Mouse (Mus musculus) layer of hippocampus, adult 2 months (tissue): ENCODE measurements around the gene Trmt13. TPM values are rescaled to one million over a fixed set of nuclear protein-coding genes. Genes with fewer than 3 reads are reported as not detected.
"Not testable (repeated sequence)": the region's sequence is repeated elsewhere in the genome, so short reads cannot be mapped to it uniquely, and the experiment has no call there.

Experiments used
- DNase-seq, 2 experiments: peaks; one replicate each; pipeline ENCODE4 v3.0.0; 2022; ENCODE audit warnings: low spot score in 2 of 2
- H3K27ac ChIP-seq: fragments of 200-600 bp; 2 replicates; pipeline ENCODE4 v1.8.1; 2022
- H3K4me3 ChIP-seq: fragments of 200-600 bp; 2 replicates; pipeline ENCODE4 v1.8.1; 2022; ENCODE audit warnings: mild to moderate bottlenecking
- CTCF ChIP-seq: fragments of 200-600 bp; conservative IDR thresholded peaks from 2 replicates; pipeline ENCODE4 v1.8.1; 2022; ENCODE audit warnings: antibody characterized with exemption, mild to moderate bottlenecking, moderate library complexity
- long read RNA-seq, 2 experiments: library from polyadenylated mRNA; stranded (forward); transcript quantifications; one replicate each; pipeline ENCODE4 v2.0.0; 2021; ENCODE audit warnings: borderline mapping rate in 2 of 2
- total RNA-seq, 2 experiments: library from RNA; stranded (reverse); gene quantifications; 2 replicates each; pipeline ENCODE4 v1.2.3; 2021

Gene Trmt13
- total RNA-seq, result 10 to 100 TPM; 17.9 to 24.4 TPM
- long read RNA-seq, experiment 1, partial matches to known transcripts, result 1 of 7 reads
- long read RNA-seq, experiment 1, other reads (novel, unspliced or antisense), result 5 of 7 reads
- long read RNA-seq, experiment 2, partial matches to known transcripts, result 2 of 11 reads
- long read RNA-seq, experiment 2, other reads (novel, unspliced or antisense), result 8 of 11 reads

DNA sequence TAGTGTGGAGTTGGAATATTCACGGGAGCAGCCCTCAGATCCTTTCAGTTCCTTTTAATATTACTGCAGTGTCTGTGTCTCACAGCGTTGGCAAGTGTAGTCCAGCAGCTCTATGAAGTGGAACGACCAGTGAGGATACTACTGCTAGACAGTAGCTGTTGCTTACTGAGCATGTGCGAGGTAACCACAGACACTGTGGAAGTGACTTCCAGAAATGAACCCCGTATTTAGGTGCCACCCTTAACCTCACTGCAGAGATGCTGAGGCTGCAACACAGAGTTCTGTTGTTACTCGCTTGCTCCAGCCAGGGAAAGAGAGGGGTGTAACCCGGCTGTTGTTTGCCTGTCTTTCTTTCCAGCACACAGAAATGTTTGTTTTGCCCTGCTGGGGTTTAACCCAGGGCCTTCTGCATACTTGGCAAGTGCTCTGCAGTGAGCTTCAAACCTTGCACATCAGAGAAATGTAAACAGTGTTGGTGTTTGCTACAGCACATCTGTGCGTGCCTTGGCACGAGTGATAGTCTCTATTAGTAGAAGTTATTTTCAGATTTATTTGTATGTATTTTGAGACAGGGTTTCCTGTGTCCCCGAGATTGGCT, at the start of gene Trmt13:
Gene Trmt13 (minus strand): TSS at position 293 of the 598 bp plus-strand sequence.
- TF ChIP-seq CTCF, result no peak
- no peak for DNase-seq
- peak within 1 kb of the TSS; percentile 45 for H3K4me3 ChIP-seq
- peak within 1 kb of the TSS; percentile 88 for H3K27ac ChIP-seq

DNA sequence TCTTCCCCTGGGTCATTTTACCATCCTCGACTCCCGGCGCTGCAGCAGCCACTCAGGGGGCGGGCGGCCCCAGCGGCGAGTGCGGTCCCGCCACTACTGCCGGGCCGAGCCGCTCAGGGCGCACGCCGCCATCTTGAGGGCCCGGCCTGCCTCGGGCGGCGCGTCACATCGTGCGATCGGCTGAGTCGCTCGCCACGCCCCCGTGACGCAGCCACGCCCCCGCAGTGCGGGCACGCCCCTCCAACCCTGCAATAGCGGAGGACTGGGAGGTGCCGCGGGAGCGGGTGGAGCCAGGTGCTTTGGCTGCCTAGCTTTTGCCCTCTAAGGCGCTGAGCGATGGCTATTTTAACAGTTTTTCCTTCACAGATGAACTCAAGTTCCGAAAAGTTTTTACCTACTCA, 48.1 kb upstream of the Trmt13 start, which contains the start of gene Mfsd14a:
Gene Mfsd14a (minus strand): TSS at position 215 of the 401 bp plus-strand sequence.
- 0 out of 2 replicates have a peak, but pooled peaks have one; percentile 5 for TF ChIP-seq CTCF
- DNase-seq, result peak; percentile 97 to 100
- Histone ChIP-seq H3K27ac (peak within 1 kb of the TSS; percentile 96), H3K4me3 (peak within 1 kb of the TSS; percentile 91)

DNA sequence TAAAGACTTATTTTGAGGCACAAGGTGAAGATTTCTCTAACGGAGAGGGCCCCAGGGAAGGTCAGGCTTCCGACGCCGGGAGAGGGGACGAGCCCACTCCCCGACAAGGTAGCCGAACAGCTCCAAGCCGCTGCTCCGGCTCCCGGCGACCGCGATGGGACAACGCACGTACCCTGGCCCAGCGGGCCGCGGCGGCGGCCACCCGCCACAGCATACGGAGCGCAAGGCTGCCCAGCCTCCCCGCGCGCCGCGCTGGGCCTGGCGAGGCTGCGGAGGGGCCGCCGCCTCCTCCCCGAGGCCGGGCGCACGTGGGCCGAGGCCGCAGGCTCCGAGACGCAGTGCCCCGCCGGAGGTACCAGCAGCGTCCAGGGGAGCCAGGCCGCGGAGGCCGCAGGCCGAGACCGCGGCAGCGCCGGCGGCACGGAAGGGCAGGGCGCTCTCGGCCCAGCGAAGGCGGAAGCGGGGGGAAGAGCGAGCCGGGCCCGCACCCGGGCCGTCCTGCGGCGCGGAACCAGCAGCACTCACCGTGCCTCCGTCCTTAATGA, 47.6 kb upstream of the Trmt13 start:
- Histone ChIP-seq H3K4me3 (peak overlapping the region; percentile 91), H3K27ac (peak overlapping the region; percentile 96)
- no peak for TF ChIP-seq CTCF
- DNase-seq, result no peak

DNA sequence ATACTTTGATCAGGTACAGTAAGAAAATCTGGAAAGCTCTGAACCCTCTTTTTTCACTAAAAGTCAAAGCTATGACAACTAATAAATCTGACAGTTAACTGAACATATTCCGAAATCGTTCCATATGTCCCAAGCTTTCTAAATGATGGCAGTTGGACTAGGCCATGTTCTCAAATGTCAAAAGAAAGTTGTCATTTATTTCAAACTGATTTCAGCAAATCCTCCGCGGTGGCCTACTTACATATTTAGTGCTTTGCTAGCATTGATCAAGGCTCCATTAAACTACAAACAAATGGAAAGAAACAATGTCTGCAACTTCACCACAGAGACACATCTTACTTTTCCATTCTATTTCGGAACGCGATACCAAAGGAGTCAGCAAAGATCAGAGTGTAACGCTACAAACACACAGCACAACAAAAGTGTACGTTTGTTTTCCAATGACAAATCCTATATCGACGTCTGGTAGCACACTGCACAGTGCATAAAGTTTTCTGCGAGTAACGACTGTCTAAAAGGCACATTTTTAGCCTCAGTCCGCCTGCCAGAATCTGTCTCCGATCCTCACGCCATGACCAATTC, 47.0 kb upstream of the Trmt13 start:
- TF ChIP-seq CTCF, result no peak
- peak overlapping the region; percentile 91 for H3K4me3 ChIP-seq
- DNase-seq, result no peak
- H3K27ac ChIP-seq, result peak overlapping the region; percentile 96

DNA sequence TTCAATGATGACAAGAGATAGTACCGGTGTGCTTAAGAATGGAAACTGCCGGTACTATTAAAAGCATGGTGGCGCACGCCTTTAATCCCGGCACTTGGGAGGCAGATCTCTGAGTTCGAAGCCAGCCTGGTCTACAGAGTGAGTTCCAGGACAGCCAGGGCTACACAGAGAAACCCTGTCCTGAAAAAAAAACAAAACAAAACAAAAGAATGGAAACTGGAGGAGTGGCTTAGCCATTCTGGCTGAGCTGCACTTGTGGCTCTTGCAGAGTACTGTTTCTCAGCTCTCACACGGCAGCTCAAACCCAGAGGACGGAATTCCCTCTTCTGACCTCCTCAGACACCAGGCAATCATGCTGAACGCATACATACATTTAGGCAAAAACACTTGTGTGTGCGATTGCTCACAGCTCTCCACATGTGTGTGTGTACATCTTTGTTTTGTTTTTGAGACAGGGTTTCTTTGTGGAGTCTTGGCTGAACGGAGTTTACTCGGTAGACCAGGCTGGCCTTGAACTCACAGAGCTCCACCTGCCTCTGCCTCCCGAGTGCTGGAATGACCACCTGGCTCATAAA, 45.6 kb upstream of the Trmt13 start:
- Histone ChIP-seq H3K4me3 (no peak overlapping the region), H3K27ac (no peak overlapping the region)
- no peak for TF ChIP-seq CTCF
- DNase-seq, result no peak

DNA sequence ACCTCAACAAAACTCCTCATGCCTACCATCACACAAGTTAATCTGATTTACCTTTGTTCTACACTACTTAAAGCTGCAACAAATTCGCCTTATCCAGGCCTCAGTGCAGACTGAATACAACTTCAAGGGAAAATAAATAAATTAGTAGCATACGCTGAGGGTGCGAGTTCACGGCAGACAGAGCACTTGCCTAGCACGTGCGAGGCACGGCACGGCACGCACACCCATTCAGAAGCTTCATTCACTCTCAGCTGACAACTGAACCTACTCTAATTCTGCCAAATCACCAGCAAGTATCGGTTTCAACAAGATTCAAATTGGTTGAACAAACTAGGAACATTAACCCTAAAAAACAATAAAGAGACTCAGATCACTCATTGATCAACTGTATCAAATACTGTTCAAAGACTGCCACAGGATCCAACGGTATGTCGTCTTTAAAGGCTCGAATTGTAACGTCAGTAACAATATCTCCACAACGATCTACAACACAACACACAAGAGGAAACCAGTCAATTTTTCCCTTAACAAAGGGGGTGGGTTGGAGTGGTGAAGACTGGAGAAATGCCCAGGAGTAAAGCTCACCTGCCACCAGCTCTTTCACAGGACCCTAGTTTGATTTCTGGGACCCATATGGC, 44.7 kb upstream of the Trmt13 start:
- Histone ChIP-seq H3K27ac (no peak overlapping the region), H3K4me3 (no peak overlapping the region; the same call in 1 of the 2 replicates)
- no peak for DNase-seq
- no peak for TF ChIP-seq CTCF

DNA sequence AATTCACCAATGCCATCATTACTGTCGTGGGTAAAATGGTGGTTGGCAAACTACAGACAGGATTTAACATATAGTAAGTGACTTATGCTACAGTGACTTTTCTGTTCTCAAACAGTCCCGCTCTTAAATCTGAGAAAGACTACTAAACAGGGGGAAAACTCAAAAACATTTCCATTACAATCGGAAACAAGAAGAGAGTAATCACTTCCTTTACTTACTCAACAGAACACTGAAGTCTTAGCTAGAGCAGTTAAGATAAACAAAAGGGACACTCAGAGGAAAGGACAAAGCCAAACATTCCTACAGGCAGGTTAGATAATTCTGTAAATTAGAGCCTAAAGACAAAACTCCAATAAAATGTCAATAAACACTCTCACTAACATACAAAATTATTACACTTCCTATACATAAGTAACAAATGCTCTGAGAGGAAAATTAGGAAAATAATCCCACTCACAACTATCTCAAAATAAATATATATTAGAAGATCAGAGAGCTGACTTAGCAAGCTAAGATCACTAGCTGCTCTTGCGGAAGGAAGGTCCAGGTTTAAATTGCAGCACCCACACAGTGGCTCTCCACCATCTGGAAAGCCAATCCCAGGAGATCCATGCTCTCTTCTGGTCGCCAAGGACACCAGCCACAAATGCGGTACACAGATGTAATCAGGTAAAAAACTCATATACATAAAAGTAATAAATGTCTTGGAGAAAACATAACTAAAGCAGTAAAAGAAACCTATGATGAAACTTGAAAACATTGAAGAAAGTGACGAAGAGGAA, 42.0 kb upstream of the Trmt13 start:
- no peak for DNase-seq
- no peak overlapping the region for H3K4me3 ChIP-seq
- TF ChIP-seq CTCF, result no peak

DNA sequence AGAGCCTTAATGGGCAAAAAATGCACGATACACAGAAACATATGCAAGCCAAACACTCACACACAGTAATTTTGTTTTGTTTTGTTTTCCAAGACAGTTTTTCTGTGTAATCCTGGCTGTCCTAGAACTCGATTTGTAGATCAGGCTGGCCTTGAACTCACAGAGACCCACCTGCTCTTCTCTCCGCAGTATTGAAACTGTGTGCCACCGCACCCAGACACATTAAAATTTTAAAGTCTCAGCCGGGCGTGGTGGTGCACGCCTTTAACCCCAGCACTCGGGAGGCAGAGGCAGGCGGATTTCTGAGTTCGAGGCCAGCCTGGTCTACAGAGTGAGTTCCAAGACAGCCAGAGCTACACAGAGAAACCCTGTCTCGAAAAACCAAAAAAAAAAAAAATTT, 39.7 kb upstream of the Trmt13 start:
- H3K27ac ChIP-seq, result peak overlapping the region; percentile 62; the same call in 1 of the 2 replicates
- DNase-seq, result not testable (repeated sequence)

More for the DNA sequence above, 42.0 kb upstream of the Trmt13 start:
- H3K27ac ChIP-seq, result peak overlapping the region; percentile 18; the same call in 1 of the 2 replicates

DNA sequence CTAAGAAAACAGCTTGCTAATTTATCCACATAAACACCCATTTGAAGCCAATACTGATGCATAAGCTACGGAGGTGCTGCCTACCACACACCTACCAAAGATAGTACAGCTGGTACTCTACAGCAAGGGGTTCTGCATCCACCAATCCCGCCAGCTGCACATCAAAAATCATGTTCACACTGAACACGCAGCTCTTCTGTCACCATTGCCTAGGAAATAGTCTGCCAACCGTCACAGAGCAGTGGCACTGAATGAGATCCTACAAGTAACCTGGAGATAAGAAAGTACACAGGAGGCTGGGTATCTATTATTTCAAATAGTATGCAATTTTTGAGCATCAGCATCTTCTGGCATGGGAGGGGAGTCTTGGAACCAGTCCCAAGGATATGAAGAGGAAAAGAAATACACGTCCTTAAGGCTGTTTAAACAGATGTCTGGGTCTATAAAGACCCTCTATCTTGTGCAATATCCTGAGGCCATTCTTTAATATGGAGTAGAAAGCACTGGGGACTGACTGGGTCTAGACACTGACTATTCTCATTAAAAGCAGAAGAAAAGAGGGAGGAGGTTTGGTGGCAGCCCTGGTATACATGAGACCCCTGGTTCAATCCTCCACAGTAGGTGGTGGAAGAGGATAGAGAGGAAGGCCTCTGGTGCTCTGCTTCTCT, 39.0 kb upstream of the Trmt13 start:
- TF ChIP-seq CTCF, result no peak
- no peak for DNase-seq
- Histone ChIP-seq H3K4me3 (no peak overlapping the region), H3K27ac (peak overlapping the region; percentile 62)

More for the DNA sequence above, 39.7 kb upstream of the Trmt13 start:
- H3K4me3 ChIP-seq, result not testable (repeated sequence)

DNA sequence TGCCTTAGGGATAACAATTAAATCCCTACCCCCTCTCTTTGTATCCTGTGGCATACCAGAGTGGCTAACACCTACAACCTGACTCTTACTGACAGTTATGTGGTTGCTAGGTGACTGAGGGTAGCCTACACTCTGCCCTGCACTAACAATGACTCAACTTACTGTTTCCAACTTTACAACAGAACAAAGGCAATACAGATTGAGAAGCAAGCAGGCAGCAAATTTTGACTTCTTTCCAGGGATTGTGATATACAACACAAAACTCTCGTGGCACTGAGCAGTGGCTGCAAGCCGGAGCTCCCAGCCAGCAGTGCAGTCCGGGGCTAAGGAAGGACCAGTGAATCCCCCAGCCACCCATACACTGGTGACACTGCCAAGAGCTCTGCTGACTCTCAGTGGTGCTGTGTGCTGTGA, 37.7 kb upstream of the Trmt13 start:
- Histone ChIP-seq H3K27ac (peak overlapping the region; percentile 62; the same call in 1 of the 2 replicates), H3K4me3 (no peak overlapping the region)
- DNase-seq, result no peak
- TF ChIP-seq CTCF, result no peak

DNA sequence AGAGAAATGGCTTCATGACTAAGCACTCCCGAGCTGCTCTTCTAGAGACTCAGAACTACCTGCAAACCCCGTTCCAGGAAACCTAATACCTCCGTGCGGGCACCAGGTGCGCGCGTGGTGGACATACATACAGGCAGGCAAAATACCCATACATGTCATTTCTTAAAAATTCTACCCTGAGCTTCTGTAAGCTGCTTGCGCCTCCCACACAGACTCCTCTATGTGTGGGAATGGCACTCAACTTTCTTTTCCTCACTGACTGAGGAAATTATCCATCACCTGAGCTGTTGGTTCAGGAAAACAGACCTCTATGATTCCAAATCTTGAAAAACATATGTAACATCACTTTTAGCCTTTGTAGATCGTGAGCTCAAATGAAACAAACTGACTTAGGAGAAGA, 36.3 kb upstream of the Trmt13 start:
- no peak for DNase-seq
- Histone ChIP-seq H3K4me3 (no peak overlapping the region), H3K27ac (no peak overlapping the region)
- no peak for TF ChIP-seq CTCF
